Mouse (Mus musculus) embryo, embryonic 10 days (tissue): Measurements from ENCODE around the gene Pak1ip1.

ENCODE experiments used
- DNase-seq: peaks from one replicate; pipeline ENCODE4 v3.0.0-alpha.2; 2015; ENCODE audit warnings: low spot score

Pak1ip1 gene

GRCm38 (mm10) chr13:41006244-41006643 lies 5.4 kb downstream of the Pak1ip1 start:
- DNase-seq = no peak

DNA sequence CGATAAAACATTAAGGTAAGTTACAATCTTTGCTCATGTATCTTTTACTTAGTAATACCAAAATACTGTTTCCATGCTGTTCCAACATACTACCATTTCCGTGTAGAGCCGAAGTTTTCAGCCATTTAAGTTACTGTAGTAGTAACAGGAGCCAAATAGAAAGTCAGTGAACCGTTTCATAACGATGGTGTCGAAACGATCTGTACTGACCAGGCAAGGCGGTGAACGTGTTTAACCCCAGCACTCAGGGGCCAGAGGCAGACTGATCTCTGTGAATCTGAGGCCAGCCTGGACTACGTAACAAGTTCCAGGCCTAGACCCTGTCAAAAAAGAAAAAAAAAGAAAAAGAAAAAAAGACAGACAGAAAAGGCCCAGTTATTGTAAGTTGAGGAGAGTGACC lies 7.4 kb downstream of the Pak1ip1 start:
- no peak for DNase-seq

GRCm38 (mm10) chr13:41008946-41009345 lies 8.1 kb downstream of the Pak1ip1 start:
- no peak for DNase-seq

GRCm38 (mm10) chr13:41015829-41016634 lies 15.2 kb downstream of the Pak1ip1 start, which contains the start of gene Tmem14c:
TSS of gene Tmem14c (plus strand) at chr13:41016292.
- peak; percentile 97 for DNase-seq

DNA sequence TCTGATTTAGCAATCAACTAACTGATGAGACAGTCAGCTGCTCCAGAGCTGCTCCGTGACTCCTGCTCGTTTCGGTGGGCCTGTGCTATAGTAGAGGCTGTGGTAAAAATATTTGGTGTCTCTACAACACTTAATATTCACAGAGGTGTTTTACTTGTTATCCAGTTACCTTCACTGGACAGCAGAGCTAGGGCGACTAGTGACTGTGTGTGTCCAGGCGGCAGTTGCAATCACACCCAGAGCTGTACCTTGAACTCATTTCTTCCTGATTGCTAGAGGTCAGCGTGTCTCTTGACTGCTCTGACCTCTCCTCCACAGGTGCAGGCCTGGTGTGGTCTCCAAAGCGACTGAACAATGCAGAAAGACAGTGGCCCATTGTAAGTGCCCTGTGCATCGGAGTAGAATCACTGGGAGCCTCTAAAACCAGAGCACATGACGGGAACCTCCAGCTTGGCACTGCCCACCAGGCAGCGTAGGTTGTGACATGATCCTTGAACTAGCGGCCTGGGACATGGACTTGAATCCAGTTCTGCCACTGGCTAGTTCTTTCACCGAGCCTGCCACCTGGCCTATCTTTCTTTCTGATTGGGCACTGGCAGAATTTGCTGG lies 16.1 kb downstream of the Pak1ip1 start:
- DNase-seq = peak; percentile 13

DNA sequence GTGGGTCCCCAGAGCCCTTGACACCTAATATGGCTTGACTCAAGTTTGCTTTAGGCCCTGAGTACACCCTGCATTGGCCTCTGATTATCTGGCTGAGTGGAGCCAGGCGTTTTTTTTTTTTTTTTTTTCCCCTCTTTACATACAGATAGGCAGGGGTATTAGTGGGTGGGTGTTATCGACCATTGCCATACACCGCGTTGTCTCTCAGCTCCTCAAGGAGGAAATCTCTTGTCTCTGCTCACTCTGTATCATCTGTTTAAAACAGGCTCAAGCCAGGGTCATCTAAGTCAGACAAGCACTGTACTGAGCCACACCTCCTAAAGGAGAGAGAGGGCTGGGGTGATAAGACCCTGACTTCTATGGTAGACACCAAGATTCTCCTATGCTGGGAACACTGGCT lies 17.0 kb downstream of the Pak1ip1 start:
- DNase-seq = peak; percentile 12

GRCm38 (mm10) chr13:41018236-41018635 lies 17.4 kb downstream of the Pak1ip1 start:
- DNase-seq = no peak

GRCm38 (mm10) chr13:41018756-41019591 lies 18.2 kb downstream of the Pak1ip1 start:
- DNase-seq = no peak

DNA sequence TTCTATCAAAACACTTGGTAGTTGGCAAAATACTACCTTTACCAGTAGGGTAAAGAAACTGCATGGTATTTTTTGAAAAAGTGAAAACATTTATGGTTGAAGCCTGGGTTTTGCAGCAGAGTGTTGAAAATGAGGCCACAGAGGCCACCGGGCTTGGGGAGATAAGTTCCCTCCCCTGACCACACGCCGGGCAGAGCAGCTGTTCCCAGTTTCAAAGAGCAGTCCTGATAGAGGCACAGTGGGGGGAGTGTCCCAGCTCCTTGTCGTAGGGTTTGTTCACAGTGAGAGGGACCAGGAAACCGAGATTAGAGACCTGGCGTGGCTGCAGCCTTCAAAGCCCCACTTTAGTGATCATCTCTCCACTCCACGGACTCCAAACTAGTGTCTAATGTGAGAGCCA lies 19.7 kb downstream of the Pak1ip1 start:
- no peak for DNase-seq

DNA sequence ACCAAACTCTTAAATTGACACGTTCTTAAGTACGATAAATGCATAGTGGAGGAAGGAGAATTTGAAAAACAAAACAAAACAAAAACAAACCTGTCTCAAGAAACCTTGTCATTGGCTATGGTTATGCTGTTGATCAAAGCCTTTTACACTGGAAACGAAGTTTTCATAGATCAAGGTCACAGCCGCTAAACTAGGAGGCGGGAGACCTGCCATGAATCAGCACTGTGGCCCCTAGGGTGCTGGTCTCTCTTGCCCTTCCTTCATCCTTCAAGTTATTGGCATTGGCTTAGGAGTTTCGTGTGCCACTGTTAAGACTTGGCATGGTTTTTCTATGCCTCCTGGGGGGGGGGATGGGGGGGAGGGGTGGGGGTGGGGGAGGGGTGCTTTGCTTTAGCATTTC lies 20.8 kb downstream of the Pak1ip1 start:
- no peak for DNase-seq

DNA sequence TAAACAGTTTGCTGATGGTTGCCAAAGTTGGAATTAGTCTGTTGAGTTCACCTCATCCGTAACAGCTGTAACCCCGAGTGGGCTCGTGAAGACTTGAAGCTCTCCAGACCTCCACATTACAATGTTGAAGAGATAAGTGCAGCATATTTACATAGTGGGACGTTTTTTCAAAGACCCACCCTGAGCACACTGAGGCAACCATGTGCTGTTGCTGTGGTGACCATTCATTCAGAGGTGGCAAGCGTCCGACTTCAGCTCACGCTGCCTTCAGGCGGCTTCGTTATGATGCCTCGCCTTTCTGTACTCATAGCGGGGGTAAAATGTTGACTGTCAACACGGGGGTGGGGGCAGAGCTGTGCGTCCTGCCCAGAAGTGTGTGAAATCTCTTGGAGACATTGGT lies 21.3 kb downstream of the Pak1ip1 start:
- no peak for DNase-seq

DNA sequence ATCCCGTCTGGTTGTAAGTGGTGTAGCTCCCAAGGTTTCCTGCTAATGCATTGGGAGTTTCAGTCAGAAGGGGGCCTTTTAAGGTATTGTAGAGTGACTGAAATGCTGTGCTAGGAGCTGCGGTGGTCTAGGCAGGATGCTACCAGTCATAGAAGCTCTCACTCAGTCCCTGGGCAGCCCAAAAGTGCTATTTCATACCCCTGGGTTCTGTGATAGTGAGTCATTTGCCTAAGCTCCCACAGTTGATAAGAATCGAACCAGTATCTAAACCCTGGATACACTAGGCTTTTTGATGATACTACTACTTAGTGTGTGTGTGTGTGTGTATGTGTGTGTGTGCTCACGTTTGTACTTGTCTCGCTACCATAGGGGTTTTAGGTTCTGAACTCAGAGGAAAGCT lies 29.3 kb downstream of the Pak1ip1 start:
- no peak for DNase-seq

GRCm38 (mm10) chr13:41042511-41042910 lies 41.7 kb downstream of the Pak1ip1 start:
- DNase-seq = no peak

DNA sequence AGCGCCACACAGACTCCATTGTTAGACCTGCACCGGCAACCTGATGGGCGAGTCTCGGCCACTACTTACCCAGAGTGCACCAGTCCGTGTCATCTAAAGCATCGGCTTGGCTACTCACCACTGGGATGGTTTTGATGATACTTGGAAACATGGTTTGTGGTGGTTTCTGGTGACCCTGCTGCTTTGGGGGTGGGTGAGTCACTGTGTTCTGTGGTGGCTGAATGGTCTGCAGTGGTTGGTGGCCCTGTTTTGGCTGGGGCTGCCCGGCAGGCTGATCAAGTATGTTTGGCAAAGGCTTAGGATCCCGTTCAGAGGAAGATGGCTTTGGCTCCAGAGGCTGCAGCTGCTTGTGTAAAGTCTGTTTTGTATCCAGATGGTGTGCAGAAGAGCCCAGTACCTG lies 45.1 kb downstream of the Pak1ip1 start:
- DNase-seq = no peak

DNA sequence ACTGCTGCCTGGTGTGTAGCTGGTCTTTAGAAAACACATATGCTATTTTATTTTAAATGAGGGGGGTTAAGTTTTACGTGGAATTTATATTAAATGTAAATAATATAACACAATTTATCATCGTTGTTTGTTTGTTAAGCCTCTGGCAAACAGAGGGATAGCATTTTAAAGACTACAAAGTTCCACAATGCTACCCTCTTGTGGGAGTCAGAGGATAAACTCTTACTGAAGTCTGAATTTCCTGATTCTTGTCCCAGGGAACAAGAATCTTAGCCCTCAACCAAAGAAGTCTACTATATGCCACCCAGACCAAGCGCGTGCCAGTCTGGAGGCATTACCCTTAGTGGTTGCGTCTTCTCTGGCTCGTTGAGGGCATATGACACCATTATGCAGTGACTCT lies 46.5 kb downstream of the Pak1ip1 start:
- no peak for DNase-seq

DNA sequence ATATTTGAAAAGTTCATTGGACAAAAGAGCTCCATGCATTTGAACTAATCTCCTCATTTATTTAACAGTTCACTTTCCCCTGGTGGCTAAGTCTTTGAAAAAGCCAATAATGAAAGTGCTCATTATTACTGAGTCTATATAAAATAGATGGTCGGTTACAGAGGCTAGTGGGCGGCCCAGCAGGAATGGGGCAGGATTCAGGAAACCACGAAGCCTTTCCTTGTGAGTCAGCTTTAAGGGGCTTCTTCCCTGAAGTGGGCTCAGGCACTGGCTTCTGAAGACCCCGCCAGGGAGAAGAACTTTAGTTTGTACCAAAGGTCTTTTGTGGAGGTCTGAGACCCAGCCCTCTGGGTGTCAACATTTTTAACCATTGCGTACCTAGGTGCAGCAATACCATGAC lies 51.1 kb downstream of the Pak1ip1 start:
- no peak for DNase-seq
